Mouse (Mus musculus) adrenal gland, adult (tissue): ENCODE measurements around the gene Olfr980.
"Not testable (repeated sequence)": the region's sequence is repeated elsewhere in the genome, so short reads cannot be mapped to it uniquely, and the experiment has no call there.

ENCODE experiments used
- DNase-seq, 2 experiments: peaks; one replicate each; pipeline ENCODE4 v3.0.0; 2022 to 2023; ENCODE audit warnings: low spot score in 1 of 2; ENCODE audit not compliant: inconsistent age in 2 of 2

The Olfr980 gene

DNA sequence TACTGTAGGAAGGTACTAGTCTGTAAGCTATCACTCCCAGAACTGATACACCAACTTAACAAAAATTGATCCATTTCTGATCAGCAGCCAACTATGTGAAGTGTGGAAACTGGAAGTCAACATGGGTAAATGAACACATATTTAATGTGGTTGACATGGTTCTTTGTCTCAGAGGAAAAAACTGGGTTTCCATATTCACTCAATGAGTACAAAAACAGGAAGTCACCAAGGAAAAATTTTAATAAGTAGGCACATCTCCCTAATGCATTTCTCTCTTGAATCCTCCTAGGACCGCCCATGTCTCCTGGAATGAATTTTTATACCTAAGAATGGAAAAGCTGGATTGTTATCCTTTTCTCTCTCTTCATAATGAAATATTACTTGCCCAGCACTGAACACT is at the start of gene Olfr980:
TSS of gene Olfr980 (minus strand) at position 101 of the 400 bp plus-strand sequence.
- DNase-seq = no peak

GRCm38 (mm10) chr9:40050138-40050537 is 40.8 kb upstream of the Olfr980 start:
- no peak for DNase-seq

DNA sequence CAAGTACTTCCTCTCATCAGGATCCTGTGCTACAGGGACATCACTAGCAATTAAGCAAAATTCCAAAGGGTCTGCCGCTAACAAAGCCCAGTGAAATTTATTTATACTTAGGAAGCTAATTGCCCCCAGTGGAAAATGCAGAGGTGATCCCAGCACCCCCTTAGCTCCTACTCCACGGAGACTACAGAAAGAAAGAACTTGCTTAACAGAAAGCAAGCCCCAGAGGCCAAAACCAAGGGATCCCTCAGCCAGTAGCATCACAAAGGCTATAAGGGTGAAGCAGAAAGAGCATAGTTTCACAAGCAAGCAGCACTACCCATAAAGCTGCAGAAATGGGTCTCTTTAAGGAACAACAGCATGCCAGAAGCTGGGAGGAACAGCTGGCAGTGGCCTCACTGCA is 11.8 kb upstream of the Olfr980 start, which contains the start of gene Olfr981:
TSS of gene Olfr981 (plus strand) at position 301 of the 400 bp plus-strand sequence.
- no peak for DNase-seq

- DNase-seq = no peak
These were observed 6.0 kb downstream of the Olfr980 start, which contains the start of gene Olfr979 for GRCm38 (mm10) chr9:40003365-40003764. TSS of gene Olfr979 (minus strand) at chr9:40003465.

DNA sequence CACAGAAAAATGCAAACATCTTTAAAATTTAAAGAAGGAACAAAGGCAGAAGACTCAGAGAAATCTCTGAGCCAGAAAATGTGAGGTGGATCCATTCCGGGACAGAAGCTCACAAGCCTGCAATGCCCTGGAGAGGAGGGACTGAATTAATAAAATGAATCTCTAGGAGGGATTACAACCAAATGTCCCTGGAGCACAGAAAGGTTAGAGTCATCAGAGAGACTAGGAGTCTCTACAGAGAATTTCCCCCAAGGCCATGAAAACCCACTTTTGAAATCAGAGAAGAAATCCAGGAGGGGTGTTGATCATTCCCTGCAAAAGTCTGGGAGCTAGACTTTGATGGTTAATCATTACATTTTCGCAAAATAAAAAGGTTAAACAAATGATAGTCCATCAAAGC is 17.6 kb downstream of the Olfr980 start, which contains the start of gene Olfr978:
TSS of gene Olfr978 (plus strand) at position 301 of the 400 bp plus-strand sequence.
- DNase-seq = no peak

DNA sequence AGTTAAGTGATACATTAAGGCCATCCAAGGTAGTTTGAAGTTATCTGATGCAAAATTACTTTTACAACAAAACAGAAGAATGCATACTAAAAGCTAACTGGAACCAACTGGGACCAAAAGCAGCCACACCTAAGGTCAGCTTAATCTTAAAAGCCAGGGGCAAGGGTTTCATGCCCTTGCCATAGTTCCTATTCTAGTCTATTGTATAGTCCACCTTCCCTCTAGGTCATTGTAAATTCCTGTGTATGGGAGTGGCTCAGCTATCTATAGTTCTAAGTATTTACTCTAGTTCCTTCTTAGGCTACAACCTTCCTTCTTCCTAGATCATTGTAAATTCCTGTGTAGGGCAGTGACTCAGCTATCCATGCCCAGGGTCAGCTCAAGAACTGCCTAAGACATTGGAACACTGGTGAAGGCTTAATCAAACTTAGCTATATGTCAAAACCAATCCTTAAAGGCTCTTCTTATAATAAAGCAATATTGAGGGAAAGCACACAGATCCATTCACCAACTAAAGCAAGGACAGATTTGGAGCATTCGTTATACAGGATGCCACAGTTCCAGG is 32.7 kb downstream of the Olfr980 start:
- not testable (repeated sequence) for DNase-seq

GRCm38 (mm10) chr9:39961033-39961432 is 48.3 kb downstream of the Olfr980 start, which contains the start of gene Olfr976:
TSS of gene Olfr976 (minus strand) at chr9:39961133.
- DNase-seq = not testable (repeated sequence)
